Mouse (Mus musculus): ENCODE measurements around the gene Tmem131. TPM values are rescaled to one million over a fixed set of nuclear protein-coding genes. Genes with fewer than 3 reads are reported as not detected.

Tmem131 gene
- total and polyA plus RNA-seq, 3 experiments = 9.7 to 39.9 (median 11.5) TPM

DNA sequence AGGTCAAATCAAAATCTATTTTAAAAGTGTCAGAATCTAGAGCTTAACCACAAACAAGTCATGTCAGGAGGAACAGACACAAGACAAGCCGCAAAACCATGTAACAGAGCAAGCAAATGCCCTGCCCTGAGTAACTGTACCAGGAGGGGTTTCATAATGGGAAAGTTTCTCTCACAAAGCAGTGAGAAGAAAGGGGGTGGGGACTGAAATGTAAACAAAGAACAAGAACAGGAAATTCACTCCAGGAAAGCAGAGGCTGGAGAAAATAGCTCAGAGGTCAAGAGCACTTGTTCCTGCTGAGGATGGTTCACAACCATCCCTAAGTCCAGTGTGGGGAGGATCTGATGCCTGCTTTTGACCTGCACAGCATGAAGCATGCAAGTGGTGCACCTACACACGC, 59.7 kb downstream of the Tmem131 start:
- peak; percentile 44 for DNase-seq (ENCODE audit: extremely low read depth)
- dilution Hi-C loops (cut with MboI; ENCODE audit: extremely low pct_ligation_motif_present, extremely low pct_unique_long_range_greater_than_20kb, low sequenced_read_pairs) = no loop called here
- no peak for TF ChIP-seq CHD1 (IDR thresholded peaks at IDR 0.05; ENCODE audit: low read depth, low read length)
- no peak for TF ChIP-seq ZMIZ1 (IDR thresholded peaks at IDR 0.05; ENCODE audit: low read depth, low read length)
- TF ChIP-seq USF2 (conservative IDR thresholded peaks at IDR 0.05; ENCODE audit: low read depth, low read length) = no peak
- no peak for TF ChIP-seq ZNF384 (IDR thresholded peaks at IDR 0.05; ENCODE audit: low read depth, low read length)
- TF ChIP-seq TBP (conservative IDR thresholded peaks at IDR 0.05; ENCODE audit: low read depth, low read length) = no peak
- peak; percentile 80 for TF ChIP-seq IRF4 (IDR thresholded peaks at IDR 0.05; ENCODE audit: low read depth, low read length)
- TF ChIP-seq MAZ (IDR thresholded peaks at IDR 0.05; ENCODE audit: low read depth, low read length) = no peak
- no peak for TF ChIP-seq USF1 (IDR thresholded peaks at IDR 0.05; ENCODE audit: low read depth, low read length)
- no peak for TF ChIP-seq MYC (IDR thresholded peaks at IDR 0.05; ENCODE audit: low read depth, low read length)
- TF ChIP-seq ETS1 (conservative IDR thresholded peaks at IDR 0.05; ENCODE audit: low read depth, low read length) = peak; percentile 76
- TF ChIP-seq TCF12 (IDR thresholded peaks at IDR 0.05; ENCODE audit: low read depth, low read length) = 0 out of 2 replicates have a peak, but pooled peaks have one; percentile 27
- peak; percentile 60 for TF ChIP-seq EP300 (IDR thresholded peaks at IDR 0.05; ENCODE audit: low read length)
- peak; percentile 56 for TF ChIP-seq BHLHE40 (IDR thresholded peaks at IDR 0.05; ENCODE audit: low read depth, low read length)
- no peak for TF ChIP-seq POLR2A (IDR thresholded peaks at IDR 0.05; ENCODE audit: low read depth, low read length)
- no peak for TF ChIP-seq SMC3 (IDR thresholded peaks at IDR 0.05; ENCODE audit: low read depth, low read length)
- 0 out of 2 replicates have a peak, but pooled peaks have one; percentile 30 for TF ChIP-seq MAX (IDR thresholded peaks at IDR 0.05; ENCODE audit: low read length)
- no peak for TF ChIP-seq NELFE (IDR thresholded peaks at IDR 0.05; ENCODE audit: low read depth, low read length)
- TF ChIP-seq RCOR1 (conservative IDR thresholded peaks at IDR 0.05; ENCODE audit: low read depth, low read length) = no peak
- TF ChIP-seq CTCF (conservative IDR thresholded peaks at IDR 0.05 in 1 of 2, IDR thresholded peaks at IDR 0.05 in 1 of 2; ENCODE audit: low read depth in 2 of 2, low read length in 2 of 2) = no peak
- no peak for TF ChIP-seq MAFK (IDR thresholded peaks at IDR 0.05; ENCODE audit: insufficient replicate concordance, low read length)
- no peak for TF ChIP-seq SIN3A (IDR thresholded peaks at IDR 0.05; ENCODE audit: low read length)
- TF ChIP-seq PAX5 (IDR thresholded peaks at IDR 0.05; ENCODE audit: low read length) = no peak
- TF ChIP-seq JUN (IDR thresholded peaks at IDR 0.05; ENCODE audit: insufficient read depth, low read depth, low read length) = no peak
- TF ChIP-seq E2F4 (IDR thresholded peaks at IDR 0.05; ENCODE audit: insufficient replicate concordance, low read depth, low read length) = no peak
- TF ChIP-seq JUND (conservative IDR thresholded peaks at IDR 0.05; ENCODE audit: low read depth, low read length) = no peak
- no peak for TF ChIP-seq CHD2 (IDR thresholded peaks at IDR 0.05; ENCODE audit: low read length)
- TF ChIP-seq UBTF (IDR thresholded peaks at IDR 0.05; ENCODE audit: low read depth, low read length) = no peak
- TF ChIP-seq KAT2A (IDR thresholded peaks at IDR 0.05; ENCODE audit: insufficient replicate concordance, low read length) = no peak
- no peak for TF ChIP-seq GABPA (IDR thresholded peaks at IDR 0.05; ENCODE audit: insufficient replicate concordance, low read depth, low read length)
- 0 out of 2 replicates have a peak, but pooled peaks have one; percentile 18 for TF ChIP-seq ELF1 (IDR thresholded peaks at IDR 0.05; ENCODE audit: low read depth, low read length)
- TF ChIP-seq MEF2A (IDR thresholded peaks at IDR 0.05; ENCODE audit: borderline replicate concordance, low read depth, low read length) = peak; percentile 73; the same call in 1 of the 2 replicates
- in situ Hi-C loops (cut with MboI; ENCODE audit: low pct_ligation_motif_present, low pct_unique_long_range_greater_than_20kb, low sequenced_read_pairs) = no loop called here
- Histone ChIP-seq H3K4me1 (ENCODE audit: control insufficient read depth in 1 of 2, insufficient read depth in 2 of 2) (peaks cover 15 to 74% of the 10 kb centered on the region in 2 experiments), H3K27ac (ENCODE audit: insufficient read depth, low read depth) (no peak overlapping the region), H3K27me3 (replicated peaks) (no peaks in the 10 kb centered on the region), H3K9me3 (replicated peaks; ENCODE audit: low read length) (no peaks in the 10 kb centered on the region), H3K79me2 (replicated peaks; ENCODE audit: control insufficient read depth, extremely low read depth, insufficient read depth, poor library complexity, severe bottlenecking) (no peaks in the 10 kb centered on the region), H3K36me3 (replicated peaks in 1 of 2; ENCODE audit: control insufficient read depth in 1 of 2, insufficient read depth in 1 of 2, low read length in 1 of 2) (peaks cover 3 to 55% of the 10 kb centered on the region in 2 experiments), H3K4me3 (replicated peaks in 1 of 3; ENCODE audit: low read depth in 2 of 3, low read length in 2 of 3, poor library complexity in 1 of 3) (no peak overlapping the region), H3K4me2 (ENCODE audit: insufficient read depth, low read depth, poor library complexity, severe bottlenecking) (no peak overlapping the region), H3K9ac (ENCODE audit: insufficient read depth, low read depth) (no peak overlapping the region)

All from CH12.LX (cell line).